ENCODE assay signal across 8 mouse cellular contexts in the genomic region with DNA sequence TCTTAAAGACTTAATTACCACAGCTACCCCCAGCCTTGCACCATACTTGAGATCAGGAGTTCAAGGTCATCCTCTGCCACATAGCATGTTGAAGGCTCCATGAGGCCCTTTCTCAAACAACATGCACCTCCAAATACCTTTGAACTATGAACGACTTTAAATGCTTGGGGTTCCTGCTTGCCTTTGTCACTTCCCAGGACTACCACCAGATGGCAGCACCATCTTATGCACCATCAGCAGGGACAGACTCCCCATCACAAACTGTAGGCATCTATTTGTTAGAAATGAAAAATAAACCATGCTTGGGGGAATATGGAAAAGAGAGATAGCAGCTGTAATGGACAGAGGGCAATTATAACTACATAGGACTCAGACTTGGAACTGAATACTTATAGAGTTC. TPM values are rescaled to one million over a fixed set of nuclear protein-coding genes. Genes with fewer than 3 reads are reported as not detected.
A peak's percentile ranks its signal among the peaks of the same experiment; 100 is the strongest.
DNase-seq lines count a peak whose midpoint lies in the region; ATAC-seq lines count a peak whose summit lies in the region.

No protein-coding gene starts in this region.

- DNase-seq in heart, adult 18-20 months = peak; percentile 38 to 80
- DNase-seq in heart, postnatal 25 days (ENCODE audit: low spot score) = no peak
- peak; percentile 33 for DNase-seq in WW6 (ENCODE audit: low read depth, low spot score)
- peak; percentile 73 to 81 for DNase-seq in cerebellum, postnatal 25 days
- peak; percentile 25 to 38 for DNase-seq in gastrocnemius, postnatal 36 days
- DNase-seq in layer of hippocampus, postnatal 14 days (ENCODE audit: low spot score in 2 of 2) = peak; percentile 63 to 77
- peak; percentile 77 for DNase-seq in splenic B cell, adult 2 months (ENCODE audit: low read depth, low spot score)

- no peaks in the 10 kb centered on the region for H3K36me3 ChIP-seq in splenic B cell, adult 2 months (ENCODE audit: control insufficient read depth, insufficient read depth, low read length, poor library complexity, severe bottlenecking)

- intact Hi-C loops in heart, postnatal 25 days (cut with DNase I) = loop anchor here (1.0 kb wide), 1 partner anchor 142 kb away; no protein-coding TSS in a partner anchor
- intact Hi-C loops in gastrocnemius, postnatal 36 days (cut with DNase I) = loop anchor here (1.0 kb wide), 2 partner anchors 142 to 162 kb away; no protein-coding TSS in a partner anchor

- peak; percentile 74; the same call in 1 of the 2 replicates for ATAC-seq in megakaryocyte progenitor cell, adult 5-6 weeks (replicated peaks; ENCODE audit: poor library complexity)

- no peaks in the 10 kb centered on the region for H3K27me3 ChIP-seq in splenic B cell, adult 2 months (ENCODE audit: control insufficient read depth, insufficient read depth, low read length, poor library complexity, severe bottlenecking)

RNA-seq across cellular contexts. Expression of a gene that starts 51.9 kb away (rescaled TPM):
- under 1 TPM; 0.55 to 0.57 TPM for total RNA-seq in heart, adult 18-20 months (2021)
- under 1 TPM; 0.61 to 0.96 TPM for total RNA-seq in heart, postnatal 25 days (2021)
- total RNA-seq in gastrocnemius, postnatal 36 days (2021) = under 1 TPM; 0.54 to 0.71 TPM
- total RNA-seq in layer of hippocampus, postnatal 14 days (2021) = 10 to 100 TPM; 61.8 to 68.6 TPM
- total RNA-seq in megakaryocyte progenitor cell, adult 5-6 weeks (2015) = not detected in 2 replicates
- total RNA-seq in megakaryocyte progenitor cell, adult 5-6 weeks (2017) = not detected in 2 replicates

Comparison
In these comparisons a context has a peak if more than half of its experiments do, and no peak if none do; other contexts are left out.
1. RNA of a gene that starts 51.9 kb away (total RNA-seq): 61.8 to 68.6 TPM in layer of hippocampus, postnatal 14 days; 0.61 to 0.96 TPM in heart, postnatal 25 days, 0.54 to 0.71 TPM in gastrocnemius, postnatal 36 days, 0.55 to 0.57 TPM in heart, adult 18-20 months and not detected in megakaryocyte progenitor cell, adult 5-6 weeks; every median in the first group is over 10 times any median in the second.